Mouse (Mus musculus) lung, embryonic 15.5 days (tissue): ENCODE results near the gene Traf3ip2. TPM values are rescaled to one million over a fixed set of nuclear protein-coding genes. Genes with fewer than 3 reads are reported as not detected.

Experiments
- ATAC-seq: fragments of 200-750 bp; cut with Nextera tagmentation; 2 replicates; pipeline ENCODE4 v1.8.0; 2017; ENCODE audit warnings: moderate number of reproducible peaks, borderline replicate concordance; ENCODE audit not compliant: low FRiP score, low TSS enrichment; ENCODE audit errors: extremely low read depth
- H3K27ac ChIP-seq: fragments of 300-500 bp; sonication (generic); 2 replicates; pipeline ENCODE4 v1.5.1; 2015; ENCODE audit warnings: moderate library complexity, mild to moderate bottlenecking, inconsistent platforms
- H3K27me3 ChIP-seq: fragments of 300-500 bp; sonication (generic); 2 replicates; pipeline ENCODE4 v1.6.1; 2015; ENCODE audit warnings: inconsistent platforms
- H3K36me3 ChIP-seq: fragments of 300-500 bp; sonication (generic); 2 replicates; pipeline ENCODE4 v1.6.1; 2015; ENCODE audit warnings: inconsistent platforms
- H3K4me1 ChIP-seq: fragments of 300-500 bp; sonication (generic); 2 replicates; pipeline ENCODE4 v1.6.1; 2015; ENCODE audit warnings: inconsistent platforms
- H3K4me2 ChIP-seq: fragments of 300-500 bp; sonication (generic); 2 replicates; pipeline ENCODE4 v1.6.1; 2015; ENCODE audit warnings: inconsistent platforms, mild to moderate bottlenecking, moderate library complexity
- H3K4me3 ChIP-seq: fragments of 300-500 bp; sonication (generic); 2 replicates; pipeline ENCODE4 v1.5.1; 2015; ENCODE audit warnings: mild to moderate bottlenecking, inconsistent platforms
- H3K9ac ChIP-seq: fragments of 300-500 bp; sonication (generic); 2 replicates; pipeline ENCODE4 v1.6.1; 2015; ENCODE audit warnings: inconsistent platforms
- H3K9me3 ChIP-seq: fragments of 300-500 bp; sonication (generic); 2 replicates; pipeline ENCODE4 v1.6.1; 2016; ENCODE audit warnings: inconsistent platforms
- WGBS: fragments of 180-500 bp; shearing (Covaris S2); methylation state at CpG from one replicate; pipeline ENCODE4 v1.1.7; 2015; 5-methylcytosine and 5-hydroxymethylcytosine counted together
- polyA plus RNA-seq: library from polyadenylated mRNA; unstranded; fragments of >200 nt; fragmentation: Nextera tagmentation; extraction: Ambion mirVana; gene quantifications from 2 replicates; pipeline ENCODE4 v1.2.1, GENCODE M21; 2015

The Traf3ip2 gene
- polyA plus RNA-seq, 1 experiment from 2014 or later: 33.5 TPM

- peak overlapping the region; percentile 89 for H3K27ac ChIP-seq
- peaks cover 32% of the 10 kb centered on the region for H3K36me3 ChIP-seq
- H3K4me2 ChIP-seq: no peak overlapping the region
- no peaks in the 10 kb centered on the region for H3K27me3 ChIP-seq
- no peak for ATAC-seq
- WGBS: 33% methylated on average over 3 of the region's 3 CpGs
- H3K9ac ChIP-seq: no peak overlapping the region
- H3K4me3 ChIP-seq: no peak overlapping the region
- no peaks in the 10 kb centered on the region for H3K9me3 ChIP-seq
- peaks cover 33% of the 10 kb centered on the region for H3K4me1 ChIP-seq
These were observed 26.1 kb downstream of the Traf3ip2 start for GRCm38 (mm10) chr10:39638862-39639261.

- Histone ChIP-seq H3K9me3 (no peaks in the 10 kb centered on the region), H3K4me3 (no peak overlapping the region), H3K36me3 (peaks cover 27% of the 10 kb centered on the region), H3K27ac (peak overlapping the region; percentile 89), H3K27me3 (no peaks in the 10 kb centered on the region), H3K9ac (no peak overlapping the region), H3K4me2 (no peak overlapping the region), H3K4me1 (peaks cover 33% of the 10 kb centered on the region)
- ATAC-seq: no peak
- 64% methylated on average over 5 of the region's 5 CpGs for WGBS
These were observed 27.0 kb downstream of the Traf3ip2 start for GRCm38 (mm10) chr10:39639783-39640182.

DNA sequence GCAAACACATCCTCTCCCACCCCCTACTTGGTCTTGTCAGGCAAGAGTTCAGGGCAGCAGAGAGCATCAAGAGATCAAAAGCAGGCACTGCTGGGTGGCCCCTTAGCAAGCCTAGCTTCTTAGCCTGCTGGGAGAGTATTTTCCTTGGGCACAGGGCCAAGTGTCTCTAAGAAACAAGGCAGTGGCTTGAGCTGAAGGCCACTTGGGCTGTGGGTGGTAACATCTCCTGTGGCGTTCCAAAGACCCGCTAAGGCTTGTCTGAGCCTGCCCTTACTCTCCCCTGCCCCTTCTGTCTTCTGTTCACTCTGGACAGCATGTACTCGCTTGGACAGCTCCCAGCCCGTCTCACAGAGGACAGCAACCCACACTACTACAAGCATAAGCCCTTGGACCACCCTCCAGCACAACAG lies 28.1 kb downstream of the Traf3ip2 start:
- peak; percentile 90 for ATAC-seq
- Histone ChIP-seq H3K27me3 (no peaks in the 10 kb centered on the region), H3K4me2 (peak overlapping the region; percentile 4; the same call in 1 of the 2 replicates), H3K9me3 (no peaks in the 10 kb centered on the region), H3K36me3 (peaks cover 24% of the 10 kb centered on the region), H3K4me3 (no peak overlapping the region), H3K9ac (no peak overlapping the region), H3K4me1 (peaks cover 38% of the 10 kb centered on the region), H3K27ac (peak overlapping the region; percentile 89)
- 4% methylated on average over 4 of the region's 4 CpGs for WGBS

GRCm38 (mm10) chr10:39645789-39646628 lies 33.3 kb downstream of the Traf3ip2 start:
- Histone ChIP-seq H3K4me3 (no peak overlapping the region), H3K4me1 (peaks cover 38% of the 10 kb centered on the region), H3K27me3 (no peaks in the 10 kb centered on the region), H3K36me3 (peaks cover 40% of the 10 kb centered on the region; the same call in 1 of the 2 replicates), H3K9ac (no peak overlapping the region), H3K9me3 (no peaks in the 10 kb centered on the region), H3K4me2 (peak overlapping the region; percentile 33; the same call in 1 of the 2 replicates), H3K27ac (peak overlapping the region; percentile 91)
- WGBS: 17% methylated on average over 6 of the region's 6 CpGs
- peak; percentile 23; the same call in 1 of the 2 replicates for ATAC-seq

GRCm38 (mm10) chr10:39646629-39647019 lies 33.9 kb downstream of the Traf3ip2 start:
- Histone ChIP-seq H3K36me3 (peaks cover 45% of the 10 kb centered on the region), H3K27me3 (no peaks in the 10 kb centered on the region), H3K9me3 (no peaks in the 10 kb centered on the region), H3K27ac (peak overlapping the region; percentile 91), H3K4me2 (peak overlapping the region; percentile 33; the same call in 1 of the 2 replicates), H3K4me1 (peaks cover 31% of the 10 kb centered on the region), H3K4me3 (no peak overlapping the region), H3K9ac (no peak overlapping the region)
- peak; percentile 91 for ATAC-seq
- 21% methylated on average over 14 of the region's 14 CpGs for WGBS

DNA sequence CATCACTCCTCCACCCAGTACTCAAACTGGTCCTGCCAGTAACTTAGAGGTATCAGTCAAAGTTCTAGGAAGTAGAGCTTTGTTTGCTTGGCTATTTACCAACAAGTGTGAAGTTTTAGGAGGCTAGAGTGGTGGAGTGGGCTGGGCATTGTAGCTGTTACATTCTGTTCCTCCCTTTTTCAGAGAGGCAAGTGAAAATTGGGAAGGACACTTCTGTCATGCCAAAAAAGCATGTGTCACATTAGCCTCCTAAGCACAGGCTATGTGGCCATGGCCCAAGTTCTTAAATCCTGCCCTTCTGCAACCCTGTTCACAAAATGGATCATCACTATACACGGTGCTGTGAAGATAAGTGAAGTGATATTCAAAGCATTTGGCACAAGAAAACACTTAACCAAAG lies 34.4 kb downstream of the Traf3ip2 start:
- Histone ChIP-seq H3K4me3 (no peak overlapping the region), H3K4me2 (peak overlapping the region; percentile 33; the same call in 1 of the 2 replicates), H3K36me3 (peaks cover 49% of the 10 kb centered on the region), H3K4me1 (peaks cover 29% of the 10 kb centered on the region), H3K27me3 (no peaks in the 10 kb centered on the region), H3K9ac (no peak overlapping the region), H3K9me3 (no peaks in the 10 kb centered on the region), H3K27ac (peak overlapping the region; percentile 91)
- ATAC-seq: peak; percentile 4; the same call in 1 of the 2 replicates
- 16% methylated on average over 1 of the region's 1 CpGs for WGBS

- Histone ChIP-seq H3K4me3 (no peak overlapping the region), H3K4me2 (no peak overlapping the region), H3K9me3 (no peaks in the 10 kb centered on the region), H3K27ac (peak overlapping the region; percentile 91; the same call in 1 of the 2 replicates), H3K4me1 (peaks cover 29% of the 10 kb centered on the region), H3K36me3 (peaks cover 44% of the 10 kb centered on the region), H3K27me3 (no peaks in the 10 kb centered on the region), H3K9ac (no peak overlapping the region)
- ATAC-seq: no peak
- 91% methylated on average over 3 of the region's 3 CpGs for WGBS
These were observed 35.5 kb downstream of the Traf3ip2 start for GRCm38 (mm10) chr10:39648278-39648677.

DNA sequence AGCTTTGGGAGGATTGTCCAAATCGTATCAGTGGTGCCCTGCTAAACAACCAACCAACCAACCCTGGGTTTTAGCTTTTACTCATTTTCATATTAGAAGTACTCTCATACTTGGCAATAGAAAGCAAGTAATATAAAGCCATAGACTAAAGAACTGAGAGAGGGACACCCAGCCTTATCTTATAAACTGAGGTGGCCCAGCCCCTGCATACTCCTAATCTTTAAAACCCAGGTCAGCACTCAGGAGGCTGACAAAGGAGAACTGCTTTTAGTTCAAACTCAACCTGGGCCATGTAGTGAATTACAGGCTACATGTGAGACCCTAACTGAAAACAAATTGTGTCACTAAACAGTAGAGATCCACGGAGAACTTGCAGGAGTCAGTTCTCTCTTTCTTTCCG lies 36.8 kb downstream of the Traf3ip2 start:
- 94% methylated on average over 3 of the region's 3 CpGs for WGBS
- Histone ChIP-seq H3K4me3 (no peak overlapping the region), H3K4me2 (no peak overlapping the region), H3K27me3 (no peaks in the 10 kb centered on the region), H3K9me3 (no peaks in the 10 kb centered on the region), H3K36me3 (peaks cover 47% of the 10 kb centered on the region), H3K9ac (no peak overlapping the region), H3K4me1 (peaks cover 38% of the 10 kb centered on the region), H3K27ac (no peak overlapping the region)
- ATAC-seq: no peak

DNA sequence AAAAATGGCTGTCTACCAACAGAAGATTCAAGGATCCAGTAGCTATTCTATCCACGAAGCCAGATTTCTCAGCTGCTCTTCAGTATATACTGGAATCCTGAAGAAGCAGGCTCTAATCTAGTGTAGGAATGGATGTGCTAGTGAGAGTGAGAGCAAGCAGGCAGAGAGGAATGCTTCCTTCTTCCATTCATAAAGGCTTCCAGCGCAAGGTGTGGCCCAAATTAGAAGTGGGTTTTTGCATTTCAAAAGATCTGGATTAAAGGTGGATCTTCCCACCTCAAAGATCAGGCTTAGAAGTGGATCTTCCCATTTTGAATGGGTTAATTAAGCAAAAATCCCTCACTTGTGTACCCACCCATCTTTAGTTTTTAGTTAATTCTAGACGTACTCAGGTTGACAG lies 37.6 kb downstream of the Traf3ip2 start:
- Histone ChIP-seq H3K36me3 (peaks cover 47% of the 10 kb centered on the region), H3K27me3 (no peaks in the 10 kb centered on the region), H3K9ac (no peak overlapping the region), H3K4me1 (peaks cover 38% of the 10 kb centered on the region), H3K4me2 (no peak overlapping the region), H3K27ac (no peak overlapping the region), H3K4me3 (no peak overlapping the region), H3K9me3 (no peaks in the 10 kb centered on the region)
- WGBS: 92% methylated on average over 3 of the region's 3 CpGs
- ATAC-seq: no peak

DNA sequence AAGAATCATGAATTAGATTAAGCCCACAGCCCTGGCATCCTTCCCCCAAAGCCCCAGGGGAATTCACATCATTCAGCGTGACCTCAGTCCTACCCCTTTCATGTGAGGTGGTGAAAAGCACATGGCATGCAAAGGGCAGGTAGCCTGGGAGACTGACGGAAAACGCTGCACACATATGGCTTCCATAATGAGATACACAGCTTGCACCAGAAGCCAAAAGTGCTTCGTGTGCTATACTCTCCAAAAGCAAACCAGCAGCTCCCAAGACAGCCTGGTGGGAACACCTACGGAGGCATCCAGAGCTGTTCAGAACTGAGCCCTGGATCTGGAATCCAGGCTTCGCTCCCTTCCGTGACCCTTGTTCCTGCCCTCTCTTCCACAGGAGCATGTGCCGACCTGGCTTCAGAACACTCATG lies 41.3 kb downstream of the Traf3ip2 start:
- WGBS: 53% methylated on average over 8 of the region's 8 CpGs
- H3K9ac ChIP-seq: no peak overlapping the region
- 0 out of 2 replicates have a peak, but pooled peaks have one; percentile 13 for ATAC-seq

GRCm38 (mm10) chr10:39658901-39659410 lies 46.2 kb downstream of the Traf3ip2 start:
- H3K9ac ChIP-seq: no peak overlapping the region
- no peak for ATAC-seq
- peak overlapping the region; percentile 94 for H3K27ac ChIP-seq
- no peak overlapping the region for H3K4me3 ChIP-seq
- WGBS: 16% methylated on average over 5 of the region's 5 CpGs
- no peaks in the 10 kb centered on the region for H3K27me3 ChIP-seq
- H3K36me3 ChIP-seq: peaks cover 8% of the 10 kb centered on the region; the same call in 1 of the 2 replicates
- H3K4me1 ChIP-seq: peaks cover 45% of the 10 kb centered on the region
- no peaks in the 10 kb centered on the region for H3K9me3 ChIP-seq
- peak overlapping the region; percentile 7 for H3K4me2 ChIP-seq

More for the DNA sequence above, 41.3 kb downstream of the Traf3ip2 start:
- H3K4me3 ChIP-seq: no peak overlapping the region
- no peak overlapping the region for H3K27ac ChIP-seq
- H3K27me3 ChIP-seq: no peaks in the 10 kb centered on the region
- no peak overlapping the region for H3K4me2 ChIP-seq
- H3K4me1 ChIP-seq: peaks cover 25% of the 10 kb centered on the region
- H3K36me3 ChIP-seq: peaks cover 38% of the 10 kb centered on the region
- no peaks in the 10 kb centered on the region for H3K9me3 ChIP-seq
